Mouse (Mus musculus) fibroblast of lung, adult 2 months (primary cell): ENCODE results near the gene Gm2174.

ENCODE experiments used
- DNase-seq: peaks from one replicate; pipeline ENCODE4 v3.0.0-alpha.2; 2011; ENCODE audit warnings: low read depth

The Gm2174 gene

GRCm38 (mm10) chrX:56497241-56497640 is 49.5 kb downstream of the Gm2174 start:
- no peak for DNase-seq
